Mouse (Mus musculus): ENCODE measurements around the gene Ddi2.

The Ddi2 gene

DNA sequence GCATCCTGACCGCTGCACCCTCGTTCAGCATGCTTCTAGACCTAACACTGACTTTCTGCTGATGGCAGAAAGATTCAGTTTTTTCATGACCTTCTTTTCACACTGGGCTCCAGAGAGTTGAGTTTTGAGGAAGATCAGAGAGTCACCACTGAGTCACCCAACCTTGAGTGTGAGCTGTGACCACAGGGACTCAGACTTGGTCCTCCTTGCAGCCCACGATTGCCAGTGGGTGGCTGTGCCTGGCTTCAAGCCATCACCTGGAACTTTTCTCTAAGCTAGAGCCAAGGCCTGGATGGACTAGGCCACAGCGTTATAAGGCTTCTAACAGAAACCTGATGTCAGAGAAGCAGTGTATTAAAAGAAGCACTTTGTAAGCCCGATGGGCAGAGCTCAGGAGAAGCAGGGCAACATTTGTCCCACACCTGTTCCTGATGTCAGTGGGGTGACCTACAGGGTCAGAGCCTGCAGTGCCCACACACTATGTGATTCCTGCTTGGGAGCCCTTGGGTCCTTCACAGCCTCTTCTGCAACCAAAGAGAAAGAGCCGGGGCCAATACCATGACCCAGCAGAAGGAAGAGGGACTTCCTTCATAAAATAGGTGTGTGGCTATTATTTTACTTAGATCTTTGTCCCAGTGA lies 64.3 kb downstream of the Ddi2 start:
- DNase-seq (ENCODE audit: extremely low read depth, insufficient read length, low spot score): peak; percentile 59

DNA sequence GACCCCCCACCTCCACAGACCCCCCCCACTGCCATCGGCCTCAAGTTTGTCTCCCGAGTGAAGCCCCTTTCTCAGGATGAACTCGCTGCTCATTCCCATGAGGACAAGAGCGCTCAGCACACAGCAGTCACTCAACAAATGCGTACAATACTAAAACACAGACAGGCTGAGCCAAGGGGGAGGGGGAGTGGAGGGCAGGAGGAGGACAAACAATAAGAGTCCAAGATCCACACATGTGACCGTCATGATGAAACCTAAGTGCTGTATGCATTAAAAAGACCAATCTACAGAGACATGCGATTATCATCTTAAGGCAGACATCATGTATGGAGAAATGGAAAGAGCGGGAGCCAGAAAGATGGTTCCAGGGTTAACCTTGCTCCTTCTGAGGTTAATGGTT lies 66.3 kb downstream of the Ddi2 start:
- DNase-seq (ENCODE audit: extremely low read depth, insufficient read length, low spot score): no peak

DNA sequence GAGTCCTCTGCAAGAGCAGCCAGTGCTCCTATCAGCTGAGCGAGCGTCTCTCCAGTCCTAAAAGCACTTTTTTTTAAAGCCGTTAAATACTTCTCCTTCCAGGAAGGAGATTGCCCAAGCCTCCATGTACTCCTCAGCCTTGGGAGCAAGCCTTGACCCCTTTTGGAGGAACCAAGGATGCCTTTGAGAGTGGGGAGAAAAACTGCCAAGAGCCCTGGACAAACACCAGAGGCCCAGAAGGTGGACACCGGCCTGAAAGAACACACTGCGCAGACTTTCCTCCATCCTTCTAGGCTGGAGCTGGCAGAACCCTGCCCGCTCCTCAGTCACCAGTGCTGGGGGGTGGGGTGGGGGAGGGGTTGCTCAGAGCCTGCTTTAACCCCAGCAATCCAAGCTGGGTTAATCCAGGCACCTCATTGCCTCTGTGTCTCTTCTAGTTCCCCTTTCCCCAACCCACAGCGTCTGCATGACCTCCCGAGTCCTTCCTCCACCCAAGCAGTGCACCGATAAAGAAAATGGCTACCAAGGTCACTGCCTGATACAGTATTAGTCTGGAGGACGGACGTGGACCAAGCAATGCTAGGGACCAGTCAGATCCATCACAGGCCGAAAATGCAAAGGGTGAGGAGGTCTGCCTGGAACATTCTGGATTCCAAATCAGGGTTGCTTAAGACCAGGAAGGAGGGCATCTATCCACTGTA lies 67.2 kb downstream of the Ddi2 start:
- DNase-seq (ENCODE audit: extremely low read depth, insufficient read length, low spot score): no peak

- no peak for DNase-seq (ENCODE audit: extremely low read depth, insufficient read length, low spot score)
Measured at GRCm38 (mm10) chr4:141654509-141654908, 68.7 kb downstream of the Ddi2 start.

- no peak for DNase-seq (ENCODE audit: extremely low read depth, insufficient read length, low spot score)
Measured at GRCm38 (mm10) chr4:141653813-141654212, 69.4 kb downstream of the Ddi2 start.

- DNase-seq (ENCODE audit: extremely low read depth, insufficient read length, low spot score): no peak
Measured at GRCm38 (mm10) chr4:141653044-141653443, 70.2 kb downstream of the Ddi2 start.

- no peak for DNase-seq (ENCODE audit: extremely low read depth, insufficient read length, low spot score)
Measured at GRCm38 (mm10) chr4:141651944-141652343, 71.3 kb downstream of the Ddi2 start.

DNA sequence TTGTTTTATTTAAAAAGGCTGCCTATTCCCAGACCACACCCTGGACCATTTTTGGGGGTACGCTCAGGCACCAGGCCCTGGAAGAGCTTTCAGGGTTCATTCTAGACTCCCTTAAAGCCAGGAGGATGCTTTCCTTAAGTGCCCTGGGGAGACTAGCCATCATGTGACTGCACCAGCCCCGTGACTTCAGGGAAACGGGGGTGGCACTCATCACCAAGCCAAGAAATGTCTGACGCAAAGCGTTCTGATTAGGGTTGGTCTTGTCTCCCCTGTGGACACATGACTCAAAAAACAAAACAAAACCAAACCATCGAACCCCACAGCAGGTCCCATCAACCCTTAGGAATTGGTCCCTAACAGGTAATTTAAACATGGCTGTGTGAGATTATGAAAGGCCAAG lies 71.9 kb downstream of the Ddi2 start:
- DNase-seq (ENCODE audit: extremely low read depth, insufficient read length, low spot score): no peak

GRCm38 (mm10) chr4:141649244-141649643 lies 74.0 kb downstream of the Ddi2 start:
- no peak for DNase-seq (ENCODE audit: extremely low read depth, insufficient read length, low spot score)

GRCm38 (mm10) chr4:141648262-141648661 lies 75.0 kb downstream of the Ddi2 start:
- no peak for DNase-seq (ENCODE audit: extremely low read depth, insufficient read length, low spot score)

DNA sequence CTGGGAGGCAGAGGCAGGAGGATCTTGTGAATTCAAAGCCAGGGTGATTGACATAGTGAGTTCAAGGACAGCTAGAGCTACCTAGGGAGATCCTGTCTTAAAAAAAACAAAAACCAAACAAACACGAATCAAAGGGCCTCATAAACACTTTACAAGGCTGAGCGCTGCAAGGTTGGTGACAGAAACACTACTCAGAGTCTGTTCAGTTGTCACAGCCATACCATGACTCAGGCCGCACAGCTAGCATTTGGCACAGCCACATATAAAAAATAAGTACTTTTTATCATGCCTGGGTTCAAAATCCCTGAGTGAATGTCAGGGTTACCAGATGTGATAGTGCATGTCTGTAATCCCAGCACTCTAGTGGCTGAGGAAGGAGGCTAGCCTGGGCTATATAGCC lies 76.0 kb downstream of the Ddi2 start:
- DNase-seq (ENCODE audit: extremely low read depth, insufficient read length, low spot score): no peak

DNA sequence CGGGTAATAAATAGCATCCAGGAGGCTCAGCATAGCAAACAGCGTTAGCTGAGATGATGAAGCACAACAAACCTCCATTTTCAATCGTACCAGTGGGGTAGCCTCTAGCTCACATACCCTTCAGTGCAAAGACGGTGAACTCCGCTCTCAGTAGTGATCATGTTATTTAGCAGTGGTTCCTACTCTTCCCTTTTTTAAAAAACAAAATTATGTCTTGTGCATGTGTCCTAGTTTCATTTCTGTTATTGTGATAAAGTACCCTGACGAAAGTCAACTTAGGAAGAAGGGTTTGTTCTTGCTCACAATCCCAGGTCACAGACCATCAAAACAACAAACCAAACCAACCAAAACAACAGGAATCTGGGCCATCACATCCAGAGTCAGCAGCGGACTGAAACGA lies 77.2 kb downstream of the Ddi2 start:
- no peak for DNase-seq (ENCODE audit: extremely low read depth, insufficient read length, low spot score)

- DNase-seq (ENCODE audit: extremely low read depth, insufficient read length, low spot score): no peak
Measured at GRCm38 (mm10) chr4:141643118-141643855, 79.9 kb downstream of the Ddi2 start.

- no peak for DNase-seq (ENCODE audit: extremely low read depth, insufficient read length, low spot score)
Measured at GRCm38 (mm10) chr4:141641961-141642811, 81.0 kb downstream of the Ddi2 start.

DNA sequence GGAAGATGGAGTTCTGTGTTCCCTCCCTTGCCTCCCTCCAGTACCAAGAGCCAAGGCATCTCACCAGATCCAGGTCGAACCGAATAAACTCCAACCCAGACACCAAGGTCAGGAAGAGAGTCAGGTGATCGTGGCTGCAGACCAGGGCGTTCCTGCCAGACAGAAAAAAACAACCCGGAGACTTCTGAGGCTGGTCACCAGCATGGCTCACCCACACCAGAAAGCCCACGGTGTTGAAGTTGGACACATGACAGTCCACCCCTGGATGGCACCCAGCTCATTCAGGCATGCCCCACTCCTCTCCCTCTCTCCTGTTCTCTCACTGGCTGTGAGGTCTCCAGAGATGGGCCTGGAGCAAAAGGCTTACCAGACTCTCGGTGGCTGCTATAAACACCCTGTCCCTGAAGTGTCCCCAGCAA lies 81.9 kb downstream of the Ddi2 start:
- DNase-seq (ENCODE audit: extremely low read depth, insufficient read length, low spot score): no peak

DNA sequence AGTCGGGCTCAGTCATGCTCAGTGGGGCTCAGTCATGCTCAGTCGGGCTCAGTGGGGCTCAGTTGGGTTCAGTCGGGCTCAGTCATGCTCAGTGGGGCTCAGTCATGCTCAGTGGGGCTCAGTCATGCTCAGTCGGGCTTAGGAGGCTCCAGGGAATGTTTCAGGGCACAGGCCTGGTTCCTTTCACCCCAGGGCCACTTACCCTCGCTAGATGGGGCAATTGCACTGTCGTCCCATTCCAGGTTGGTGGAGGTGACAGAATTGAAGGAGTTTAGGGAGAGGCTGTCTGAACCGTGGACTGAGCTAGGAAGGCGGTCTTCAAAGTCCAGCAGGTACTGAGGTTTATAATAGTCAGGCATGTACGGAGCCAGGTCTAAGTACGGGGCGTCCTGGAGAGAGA lies 83.7 kb downstream of the Ddi2 start:
- no peak for DNase-seq (ENCODE audit: extremely low read depth, insufficient read length, low spot score)

DNA sequence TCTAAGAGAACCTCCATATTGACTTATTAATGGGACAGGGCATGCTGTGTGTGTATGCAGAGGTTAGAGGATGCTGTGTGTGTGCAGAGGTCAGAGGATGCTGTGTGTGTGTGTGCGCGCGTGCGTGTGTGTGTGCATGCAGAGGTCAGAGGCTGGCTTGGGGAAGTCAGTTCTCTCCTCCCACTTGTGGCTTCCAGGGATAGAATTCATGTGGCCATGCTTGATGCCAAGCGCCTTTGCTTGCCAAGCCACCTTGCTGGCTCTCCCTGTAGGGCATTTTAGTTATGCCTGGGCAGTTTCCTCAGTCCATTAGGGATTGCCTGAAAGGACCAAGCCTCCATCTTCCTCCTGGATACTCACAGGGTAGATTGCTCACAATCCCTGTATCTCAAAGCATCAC lies 86.5 kb downstream of the Ddi2 start:
- no peak for DNase-seq (ENCODE audit: extremely low read depth, insufficient read length, low spot score)

GRCm38 (mm10) chr4:141635991-141636390 lies 87.2 kb downstream of the Ddi2 start:
- DNase-seq (ENCODE audit: extremely low read depth, insufficient read length, low spot score): no peak

DNA sequence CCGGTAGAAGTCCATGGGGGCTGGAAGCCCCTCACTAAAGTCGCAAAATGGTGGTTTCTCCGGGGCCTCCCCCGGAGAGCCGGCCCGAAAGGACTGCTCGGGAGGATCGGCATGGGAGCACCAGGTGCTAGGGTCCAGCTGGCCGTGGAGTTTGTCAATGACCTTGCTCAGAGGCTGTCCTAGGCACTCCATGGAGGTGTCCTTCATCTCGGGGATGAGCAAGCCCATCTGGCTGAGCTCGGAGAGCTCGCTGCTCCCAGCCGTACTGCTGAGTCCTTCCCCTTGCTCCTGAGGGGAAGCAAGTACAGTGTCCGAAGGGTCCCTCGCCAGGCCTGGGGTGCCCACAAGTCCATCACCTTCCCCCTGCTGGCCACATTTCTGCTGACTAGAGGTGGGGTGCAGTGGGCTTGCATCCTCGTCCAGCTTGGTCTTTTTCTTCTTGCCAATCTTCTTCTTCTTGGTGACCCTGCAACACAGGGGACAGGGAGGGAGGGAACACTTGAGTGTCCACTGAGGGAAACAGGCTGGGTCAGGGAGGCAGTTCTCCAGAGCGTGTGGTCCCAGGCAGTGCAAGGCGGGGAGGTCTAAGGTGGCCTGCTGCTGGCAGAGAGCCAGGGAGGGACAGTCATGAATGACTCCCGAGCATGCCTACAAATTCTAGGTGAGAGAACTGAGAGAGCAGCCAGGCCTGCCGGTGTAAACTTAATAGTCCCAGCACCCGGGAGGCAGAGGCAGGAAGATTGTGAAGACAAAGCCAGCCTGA lies 90.9 kb downstream of the Ddi2 start:
- DNase-seq (ENCODE audit: extremely low read depth, insufficient read length, low spot score): no peak

- no peak for DNase-seq (ENCODE audit: extremely low read depth, insufficient read length, low spot score)
Measured at GRCm38 (mm10) chr4:141631250-141631649, 92.0 kb downstream of the Ddi2 start.
